Mouse (Mus musculus): ENCODE data around the gene Kirrel. TPM values are rescaled to one million over a fixed set of nuclear protein-coding genes. Genes with fewer than 3 reads are reported as not detected.

The Kirrel gene
- polyA plus RNA-seq, 1 experiment from 2014 or later, result 11.6 TPM

DNA sequence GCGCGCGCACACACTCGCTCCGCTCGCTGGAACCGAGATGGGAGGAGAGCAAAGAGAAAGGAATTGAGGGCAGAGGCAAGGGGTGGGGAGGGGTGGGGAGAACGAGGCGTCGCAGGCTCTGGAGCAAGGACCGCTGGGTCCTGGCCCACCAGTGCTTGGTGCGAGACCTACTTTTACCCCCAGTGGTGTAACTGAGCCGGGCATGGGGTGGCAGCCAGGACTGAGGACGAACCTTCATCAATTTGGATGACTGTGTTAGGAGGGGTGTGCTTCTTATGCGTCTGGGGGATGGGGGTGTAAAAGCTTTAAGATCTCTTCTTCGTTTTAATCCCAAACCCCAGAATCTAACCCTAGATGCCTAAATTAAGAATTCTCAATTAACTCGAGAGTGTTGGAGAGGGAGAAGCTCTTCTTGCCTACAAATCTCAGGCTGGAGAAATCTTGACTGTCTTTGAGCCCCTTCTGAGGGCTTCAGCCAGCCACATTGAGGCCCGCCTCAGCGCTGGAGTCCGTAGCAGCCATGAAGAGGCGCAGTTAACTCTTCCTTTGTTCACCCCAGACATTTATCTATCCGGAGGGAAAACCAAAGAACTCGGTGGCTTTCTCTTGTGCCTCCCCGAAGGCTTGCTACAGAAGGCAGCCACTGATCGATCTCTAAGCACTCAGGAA, 356 bp upstream of the Kirrel start:
- H3K36me3 ChIP-seq, result no peaks in the 10 kb centered on the region
- H3K27ac ChIP-seq (replicated peaks), result peak overlapping the region; percentile 95
- H3K4me3 ChIP-seq, result peak overlapping the region; percentile 82
- no peaks in the 10 kb centered on the region for H3K27me3 ChIP-seq (ENCODE audit: low read depth, poor library complexity, severe bottlenecking)
- WGBS, result 2% methylated on average over 25 of the region's 25 CpGs
- no peaks in the 10 kb centered on the region for H3K9me3 ChIP-seq (replicated peaks)
- peak; percentile 36 for DNase-seq (ENCODE audit: low spot score)
- peaks cover 48% of the 10 kb centered on the region for H3K4me1 ChIP-seq

DNA sequence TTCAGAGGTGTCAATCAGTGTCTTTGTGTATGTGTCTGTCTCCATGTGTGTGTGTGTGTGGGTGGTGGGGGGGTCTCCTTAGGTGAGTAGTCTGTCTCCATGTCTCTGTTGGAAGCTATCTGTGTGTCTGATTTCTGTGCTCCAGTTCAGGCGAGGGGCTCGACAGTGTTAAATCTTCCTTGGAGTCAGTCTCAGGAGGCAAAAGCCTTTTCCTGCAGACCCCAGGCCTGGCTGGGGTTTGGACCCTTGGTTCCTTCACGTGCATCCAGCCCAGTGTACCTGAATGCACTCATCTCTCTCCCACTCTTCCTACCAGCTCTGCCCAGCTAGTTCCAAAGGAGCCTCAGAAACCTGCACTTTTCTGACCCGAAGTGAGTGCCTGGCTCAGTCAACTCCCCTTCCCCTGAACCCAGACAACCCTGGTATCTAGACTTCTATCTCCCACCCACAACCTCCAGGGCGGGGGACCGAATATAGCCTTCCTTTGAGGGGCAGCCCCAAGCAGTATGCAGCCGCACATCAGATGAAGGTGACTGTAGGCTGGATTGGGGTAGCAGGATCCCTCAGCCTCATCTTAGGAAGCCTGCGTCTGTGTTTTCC, 961 bp downstream of the Kirrel start:
- WGBS, result 0% methylated on average over 8 of the region's 8 CpGs
- peak; percentile 26 for DNase-seq (ENCODE audit: low spot score)
- H3K36me3 ChIP-seq, result 0 out of 2 replicates have a peak, but pooled peaks cover 5% of the 10 kb centered on the region

DNA sequence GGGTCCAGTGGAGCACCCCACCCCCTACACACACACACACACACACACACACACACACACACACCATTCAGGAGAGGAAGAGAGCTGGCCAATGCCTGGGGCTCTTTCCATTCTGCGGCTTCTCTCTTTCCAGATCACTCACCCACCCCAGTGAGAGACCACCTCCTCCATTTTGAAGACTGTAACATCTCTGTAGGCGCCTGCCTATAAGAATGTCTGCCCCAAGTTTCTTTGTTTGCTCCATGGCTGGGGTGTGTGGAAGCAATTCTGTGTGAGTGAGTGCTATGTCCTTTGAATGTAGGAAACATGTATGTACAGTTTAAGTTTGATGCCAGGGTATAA, 1.5 kb downstream of the Kirrel start:
- H3K27ac ChIP-seq (replicated peaks), result peak overlapping the region; percentile 95
- 2% methylated on average over 2 of the region's 2 CpGs for WGBS
- peak overlapping the region; percentile 82 for H3K4me3 ChIP-seq
- H3K4me1 ChIP-seq, result peaks cover 66% of the 10 kb centered on the region
- no peaks in the 10 kb centered on the region for H3K9me3 ChIP-seq (replicated peaks)
- peaks cover 8% of the 10 kb centered on the region for H3K36me3 ChIP-seq
- no peaks in the 10 kb centered on the region for H3K27me3 ChIP-seq (ENCODE audit: low read depth, poor library complexity, severe bottlenecking)
- peak; percentile 46 for DNase-seq (ENCODE audit: low spot score)

More for the DNA sequence above, 961 bp downstream of the Kirrel start:
- H3K27ac ChIP-seq (replicated peaks), result peak overlapping the region; percentile 95
- no peaks in the 10 kb centered on the region for H3K27me3 ChIP-seq (ENCODE audit: low read depth, poor library complexity, severe bottlenecking)
- H3K4me3 ChIP-seq, result peak overlapping the region; percentile 82
- peaks cover 61% of the 10 kb centered on the region for H3K4me1 ChIP-seq
- H3K9me3 ChIP-seq (replicated peaks), result no peaks in the 10 kb centered on the region

DNA sequence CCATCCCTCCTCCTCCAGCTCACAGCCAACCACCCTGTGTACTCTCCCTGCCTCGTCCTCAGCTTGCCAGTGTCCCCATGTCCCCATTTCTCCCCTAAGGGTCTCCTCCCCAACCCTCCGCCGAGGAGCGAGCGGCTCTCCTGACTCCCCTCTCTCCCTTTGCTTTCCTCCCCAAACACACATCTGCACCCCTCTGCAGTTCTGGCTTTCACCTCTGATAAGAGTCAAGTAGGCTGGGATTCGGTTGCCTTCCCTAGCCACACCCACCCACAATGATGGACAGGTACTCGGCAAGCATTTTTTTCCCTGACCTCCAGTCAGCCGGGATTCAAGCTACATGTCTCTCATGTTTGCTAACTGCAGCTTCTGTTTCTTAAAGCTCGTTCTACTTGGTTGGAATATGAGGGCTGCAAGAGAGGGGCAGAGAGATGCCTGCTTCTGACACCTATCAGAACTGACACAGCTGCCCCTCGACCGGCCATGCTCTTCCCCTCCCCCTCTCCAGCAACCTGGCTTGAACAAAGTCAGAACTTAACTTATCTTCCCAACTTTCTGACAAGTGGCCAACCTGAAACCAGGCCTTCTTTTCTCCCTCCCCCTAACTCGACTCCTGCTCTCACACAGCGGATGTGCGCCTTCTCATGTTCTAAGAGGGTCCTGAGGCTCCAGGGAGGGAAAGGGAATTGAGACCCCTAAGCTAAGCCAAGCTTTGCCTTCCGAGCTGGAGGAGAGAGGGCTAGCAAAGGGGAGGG, 2.0 kb downstream of the Kirrel start:
- WGBS, result under 1% methylated on average over 15 of the region's 15 CpGs
- Histone ChIP-seq H3K9me3 (replicated peaks) (no peaks in the 10 kb centered on the region), H3K36me3 (peaks cover 14% of the 10 kb centered on the region), H3K27ac (replicated peaks) (peak overlapping the region; percentile 95), H3K27me3 (ENCODE audit: low read depth, poor library complexity, severe bottlenecking) (no peaks in the 10 kb centered on the region), H3K4me1 (peaks cover 69% of the 10 kb centered on the region), H3K4me3 (peak overlapping the region; percentile 82)
- DNase-seq (ENCODE audit: low spot score), result peak; percentile 59

DNA sequence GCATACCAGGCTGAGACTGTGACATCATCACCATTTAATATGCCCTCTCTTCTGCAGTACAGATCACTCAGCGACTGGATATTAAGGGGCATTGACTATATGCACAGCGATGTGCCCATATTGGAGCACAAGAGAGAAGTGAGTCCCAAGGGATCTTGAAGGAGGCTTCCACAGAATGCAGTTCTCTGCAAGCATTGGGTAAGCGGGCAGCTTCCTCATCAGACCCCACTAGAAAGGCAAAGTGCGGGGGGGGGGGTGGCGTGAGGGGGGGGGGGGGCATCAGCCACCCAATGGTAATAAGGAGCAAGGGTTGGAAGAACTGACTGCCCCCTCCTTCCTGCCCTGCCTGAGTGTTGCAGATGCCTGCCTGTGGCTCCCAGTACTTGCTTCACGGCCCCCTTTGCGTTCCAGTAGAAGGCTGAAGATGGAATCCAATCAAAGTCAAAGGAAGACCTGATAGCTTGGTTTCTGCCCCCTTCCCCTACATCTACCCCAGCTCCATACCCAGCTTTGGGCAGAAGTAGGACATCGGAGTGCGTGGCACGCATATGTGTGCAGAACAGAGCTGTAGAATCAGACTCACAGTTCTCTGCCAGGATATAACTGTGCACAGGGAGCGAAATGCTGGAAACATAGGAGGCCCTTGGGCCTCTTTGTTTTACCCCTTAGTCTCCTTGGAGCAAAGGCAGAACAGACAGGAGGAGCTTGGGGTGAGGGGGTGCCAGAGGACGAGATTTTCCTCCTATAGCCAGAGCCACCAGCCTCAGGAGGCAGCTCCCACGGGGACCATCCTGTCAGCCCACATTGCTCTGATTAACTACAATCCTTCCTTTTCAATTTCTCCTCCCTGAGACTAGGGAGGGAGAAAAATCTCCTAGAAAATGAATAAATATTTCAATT, 3.1 kb downstream of the Kirrel start:
- Histone ChIP-seq H3K9me3 (replicated peaks) (no peaks in the 10 kb centered on the region), H3K27ac (replicated peaks) (peak overlapping the region; percentile 95), H3K4me3 (peak overlapping the region; percentile 82), H3K4me1 (peaks cover 70% of the 10 kb centered on the region), H3K27me3 (ENCODE audit: low read depth, poor library complexity, severe bottlenecking) (no peaks in the 10 kb centered on the region), H3K36me3 (peaks cover 20% of the 10 kb centered on the region)
- DNase-seq (ENCODE audit: low spot score), result peak; percentile 16
- WGBS, result 45% methylated on average over 13 of the region's 13 CpGs

DNA sequence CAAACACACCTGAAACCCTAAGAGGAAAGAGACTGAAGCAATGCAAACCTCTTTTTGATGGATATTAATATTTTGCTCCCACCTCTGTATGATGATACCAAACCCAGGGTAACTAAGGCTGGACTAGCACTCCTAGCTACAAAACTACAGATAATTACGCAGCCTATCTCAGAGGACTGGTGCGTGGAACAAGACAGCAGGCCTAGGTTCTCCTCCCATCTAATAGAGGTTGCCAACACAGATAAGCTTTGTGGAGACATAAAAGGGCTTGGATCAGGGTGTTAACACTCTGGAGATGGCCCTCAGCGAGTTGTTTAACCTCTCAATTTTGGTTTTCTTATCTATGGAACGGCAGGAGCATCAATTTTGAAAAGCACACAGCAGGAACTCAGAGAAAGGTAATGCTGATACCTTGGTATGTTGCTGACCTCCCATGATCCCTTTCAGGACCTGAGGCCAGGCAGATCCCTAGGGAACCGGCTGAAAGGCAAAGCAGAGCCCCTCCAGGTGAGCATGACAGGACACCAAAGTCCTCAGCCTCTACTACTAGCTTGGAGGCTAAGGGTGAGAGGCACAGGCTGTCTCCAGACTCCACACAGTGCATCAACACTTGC, 5.0 kb downstream of the Kirrel start:
- no peak overlapping the region for H3K4me3 ChIP-seq
- H3K36me3 ChIP-seq, result peaks cover 24% of the 10 kb centered on the region
- peaks cover 82% of the 10 kb centered on the region for H3K4me1 ChIP-seq
- 53% methylated on average over 5 of the region's 5 CpGs for WGBS
- DNase-seq (ENCODE audit: low spot score), result peak; percentile 9
- H3K9me3 ChIP-seq (replicated peaks), result no peaks in the 10 kb centered on the region
- H3K27ac ChIP-seq (replicated peaks), result no peak overlapping the region
- H3K27me3 ChIP-seq (ENCODE audit: low read depth, poor library complexity, severe bottlenecking), result no peaks in the 10 kb centered on the region

DNA sequence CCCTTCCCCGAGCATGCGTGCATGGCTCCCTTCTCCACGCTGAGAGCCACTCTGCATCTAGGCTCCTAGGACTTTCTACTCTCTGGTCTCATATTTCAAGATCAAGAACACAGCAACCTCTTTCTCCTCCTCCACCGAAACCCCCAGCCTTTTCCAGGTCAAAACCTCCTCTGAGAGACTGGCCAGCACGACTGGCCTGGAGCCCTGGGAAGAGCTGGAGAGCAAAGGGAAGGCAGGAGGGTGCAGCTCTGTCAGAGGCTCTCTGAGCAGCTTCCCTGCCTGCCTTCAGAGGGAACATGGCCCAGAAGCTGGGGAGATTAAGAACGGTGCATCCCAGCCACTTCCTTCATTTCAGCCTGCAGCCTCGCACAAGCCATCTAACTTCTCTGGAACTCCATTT, 5.8 kb downstream of the Kirrel start:
- peak; percentile 11 for DNase-seq (ENCODE audit: low spot score)
- Histone ChIP-seq H3K27ac (replicated peaks) (no peak overlapping the region), H3K4me3 (no peak overlapping the region), H3K4me1 (peaks cover 86% of the 10 kb centered on the region), H3K36me3 (peaks cover 31% of the 10 kb centered on the region), H3K9me3 (replicated peaks) (no peaks in the 10 kb centered on the region), H3K27me3 (ENCODE audit: low read depth, poor library complexity, severe bottlenecking) (no peaks in the 10 kb centered on the region)
- 67% methylated on average over 7 of the region's 7 CpGs for WGBS

DNA sequence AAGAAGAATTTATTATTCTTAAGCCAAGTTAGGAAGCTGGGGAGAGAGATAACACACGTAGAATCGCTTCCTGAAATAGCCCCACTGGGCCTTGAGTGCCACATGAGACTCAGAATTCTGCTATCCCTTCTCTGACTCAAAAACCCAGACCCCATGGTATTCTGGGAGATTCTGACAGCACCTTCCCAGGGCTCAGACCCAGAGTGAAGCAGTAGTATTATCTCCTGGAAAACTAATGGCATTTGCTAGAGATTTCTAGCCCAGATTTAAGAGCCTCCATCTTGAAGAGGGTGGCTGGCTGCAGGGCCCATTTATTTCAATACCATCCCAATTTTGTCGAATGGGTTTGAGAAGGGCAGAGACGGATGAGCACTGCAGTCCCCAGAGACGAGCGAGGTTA, 6.9 kb downstream of the Kirrel start:
- peaks cover 84% of the 10 kb centered on the region for H3K4me1 ChIP-seq
- 88% methylated on average over 6 of the region's 6 CpGs for WGBS

DNA sequence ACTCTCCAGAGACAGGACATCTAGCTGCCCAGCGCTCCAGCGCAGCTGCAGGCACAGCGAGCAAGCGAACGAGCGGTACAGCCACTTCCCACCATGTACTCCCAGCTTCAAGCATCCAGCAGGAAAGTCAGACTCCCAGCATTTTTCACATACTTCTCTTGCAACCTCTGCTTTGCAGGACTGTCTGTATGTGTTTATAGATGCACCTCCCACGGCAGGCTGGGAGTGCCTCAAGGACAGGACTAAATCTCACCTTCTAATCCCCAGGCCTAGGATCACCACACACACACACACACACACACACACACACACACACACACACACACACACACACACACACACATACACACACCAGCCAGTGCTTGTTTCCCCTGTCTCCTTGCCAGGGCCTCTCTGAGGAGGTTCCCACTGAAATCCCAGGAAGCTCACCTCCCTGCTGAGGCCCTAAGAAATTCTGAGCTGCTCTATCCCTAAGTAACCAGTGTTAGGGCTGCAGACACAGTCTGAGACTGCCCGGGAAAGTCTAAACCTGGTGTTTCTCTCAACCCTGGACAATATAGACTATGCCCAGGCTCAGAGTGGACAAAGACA, 9.2 kb downstream of the Kirrel start:
- no peaks in the 10 kb centered on the region for H3K27me3 ChIP-seq (ENCODE audit: low read depth, poor library complexity, severe bottlenecking)
- H3K4me3 ChIP-seq, result no peak overlapping the region
- H3K36me3 ChIP-seq, result peaks cover 62% of the 10 kb centered on the region
- peak overlapping the region; percentile 61 for H3K27ac ChIP-seq (replicated peaks)
- H3K9me3 ChIP-seq (replicated peaks), result no peaks in the 10 kb centered on the region
- no peak for DNase-seq (ENCODE audit: low spot score)
- peaks cover 84% of the 10 kb centered on the region for H3K4me1 ChIP-seq
- WGBS, result 29% methylated on average over 8 of the region's 8 CpGs

More for the DNA sequence above, 6.9 kb downstream of the Kirrel start:
- no peaks in the 10 kb centered on the region for H3K9me3 ChIP-seq (replicated peaks)
- no peak overlapping the region for H3K4me3 ChIP-seq
- no peaks in the 10 kb centered on the region for H3K27me3 ChIP-seq (ENCODE audit: low read depth, poor library complexity, severe bottlenecking)
- H3K27ac ChIP-seq (replicated peaks), result no peak overlapping the region
- peaks cover 43% of the 10 kb centered on the region for H3K36me3 ChIP-seq
- DNase-seq (ENCODE audit: low spot score), result no peak

DNA sequence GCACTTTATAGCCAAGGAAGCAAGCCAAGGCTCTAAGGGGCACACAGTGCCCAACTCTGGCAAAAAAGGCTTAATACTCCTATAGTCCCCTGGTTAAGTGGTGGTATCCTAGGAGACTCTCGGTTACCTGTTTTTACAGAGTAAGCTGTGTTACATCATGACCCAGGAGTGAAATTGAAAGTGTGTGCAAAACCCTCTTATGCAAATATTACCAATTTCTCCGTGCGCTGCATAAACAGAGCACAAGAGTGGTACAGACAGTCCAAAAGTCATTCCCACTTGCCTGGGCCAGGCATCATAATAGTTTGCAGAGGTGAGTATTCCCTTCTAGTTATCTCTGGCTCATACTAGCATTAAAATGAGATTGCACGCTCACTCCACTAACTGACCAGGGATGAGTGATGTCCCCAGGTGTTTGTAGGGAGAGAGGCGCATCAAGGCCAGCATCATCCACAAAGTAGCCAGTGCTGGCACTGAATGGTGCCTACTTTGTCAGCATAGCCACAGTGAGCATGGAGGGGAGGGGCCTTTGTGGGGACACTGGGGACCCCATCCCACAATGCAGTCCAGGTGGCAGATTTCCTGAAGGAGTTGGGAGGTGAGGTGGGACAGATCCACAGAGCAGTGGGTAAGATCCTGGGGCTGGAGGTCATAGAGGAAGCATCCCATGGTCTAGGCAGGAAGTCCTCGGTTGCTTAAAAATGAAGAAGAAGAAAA, 10.3 kb downstream of the Kirrel start:
- no peak overlapping the region for H3K4me3 ChIP-seq
- no peaks in the 10 kb centered on the region for H3K9me3 ChIP-seq (replicated peaks)
- H3K4me1 ChIP-seq, result peaks cover 83% of the 10 kb centered on the region
- WGBS, result 92% methylated on average over 6 of the region's 6 CpGs
- no peaks in the 10 kb centered on the region for H3K27me3 ChIP-seq (ENCODE audit: low read depth, poor library complexity, severe bottlenecking)
- peak; percentile 6 for DNase-seq (ENCODE audit: low spot score)
- peak overlapping the region; percentile 61; the same call in 1 of the 2 replicates for H3K27ac ChIP-seq (replicated peaks)
- peaks cover 68% of the 10 kb centered on the region for H3K36me3 ChIP-seq

DNA sequence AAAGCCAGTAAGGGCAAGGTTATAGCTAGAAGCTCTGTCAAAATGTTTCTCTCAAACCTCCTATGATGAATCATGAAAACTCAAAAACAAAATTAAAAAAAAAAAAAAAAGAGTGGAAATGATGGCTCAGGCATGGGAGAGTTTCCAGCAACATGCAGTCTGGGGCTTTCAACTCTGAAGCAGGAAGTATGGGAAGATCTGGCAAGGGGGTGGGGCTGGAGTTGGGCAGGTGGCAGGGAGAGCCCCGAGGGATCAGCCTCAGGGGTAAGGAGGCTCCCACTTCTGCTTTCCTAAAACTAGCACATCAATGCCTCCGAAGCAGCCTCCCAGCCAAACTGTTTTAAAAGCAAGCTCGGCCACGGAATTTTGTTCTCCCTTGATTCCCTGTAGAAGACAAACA, 11.4 kb downstream of the Kirrel start:
- H3K27me3 ChIP-seq (ENCODE audit: low read depth, poor library complexity, severe bottlenecking), result no peaks in the 10 kb centered on the region
- H3K4me3 ChIP-seq, result no peak overlapping the region
- H3K27ac ChIP-seq (replicated peaks), result no peak overlapping the region
- peak; percentile 10 for DNase-seq (ENCODE audit: low spot score)
- 63% methylated on average over 4 of the region's 4 CpGs for WGBS
- no peaks in the 10 kb centered on the region for H3K9me3 ChIP-seq (replicated peaks)
- peaks cover 68% of the 10 kb centered on the region for H3K36me3 ChIP-seq
- H3K4me1 ChIP-seq, result peaks cover 84% of the 10 kb centered on the region
